Mouse (Mus musculus) cortical plate, adult 2 months (tissue): ENCODE results near the gene Tent5b.

Experiments
- CTCF ChIP-seq: fragments of 200-500 bp; IDR thresholded peaks from 2 replicates; pipeline ENCODE4 v1.5.1; 2011; ENCODE audit warnings: mild to moderate bottlenecking, control low read depth, low read length; ENCODE audit not compliant: insufficient read depth; ENCODE audit errors: extremely low read depth
- POLR2A ChIP-seq: fragments of 200-500 bp; IDR thresholded peaks from 2 replicates; pipeline ENCODE4 v1.6.1; 2011; ENCODE audit warnings: mild to moderate bottlenecking, low read length, control low read depth; ENCODE audit not compliant: insufficient read depth; ENCODE audit errors: extremely low read depth

- TF ChIP-seq POLR2A, result no peak
- TF ChIP-seq CTCF, result no peak
Measured at GRCm38 (mm10) chr4:133497461-133498159, 17.7 kb downstream of the Tent5b start.
